In genomic region chrX:135742304-135743055, GRCm38 (mm10) we compare ENCODE assay signal across 8 mouse cellular contexts. TPM values are rescaled to one million over a fixed set of nuclear protein-coding genes. Genes with fewer than 3 reads are reported as not detected.
DNase-seq lines count a peak whose midpoint lies in the region; ATAC-seq and TF ChIP-seq lines count a peak whose summit lies in the region.

Gene Armcx5 (plus strand): TSS chrX:135742733.
Gene Gprasp1 (plus strand): TSS chrX:135742733.

- H3K4me2 ChIP-seq in kidney, embryonic 14.5 days (replicated peaks; ENCODE audit: low read depth, low read length): peak within 1 kb of the TSS; percentile 48
- peak within 1 kb of the TSS; percentile 46 for H3K4me2 ChIP-seq in limb, embryonic 15.5 days

- no peaks in the 10 kb centered on the region for H3K27me3 ChIP-seq in kidney, embryonic 14.5 days (ENCODE audit: control insufficient read depth, insufficient read depth, low read length)
- H3K27me3 ChIP-seq in limb, embryonic 15.5 days: no peaks in the 10 kb centered on the region

- TF ChIP-seq POLR2A in bone marrow macrophage, adult 2 months (IDR thresholded peaks at IDR 0.05; ENCODE audit: borderline replicate concordance, low read depth, low read length): no peak
- peak; percentile 77 for TF ChIP-seq POLR2A in embryonic fibroblast, embryonic 13.5 days (IDR thresholded peaks at IDR 0.05; ENCODE audit: low read depth, low read length)

- peak within 1 kb of the TSS; percentile 83 for H3K27ac ChIP-seq in bone marrow macrophage, adult 2 months (ENCODE audit: insufficient read depth, low read depth, low read length)
- no peak within 1 kb of the TSS for H3K27ac ChIP-seq in embryonic fibroblast, embryonic 13.5 days (ENCODE audit: insufficient read depth, low read length)
- peak within 1 kb of the TSS; percentile 65; the same call in 1 of the 2 replicates for H3K27ac ChIP-seq in kidney, embryonic 14.5 days (ENCODE audit: low read depth, low read length)
- peak within 1 kb of the TSS; percentile 77 for H3K27ac ChIP-seq in limb, embryonic 15.5 days

- no peaks in the 10 kb centered on the region for H3K36me3 ChIP-seq in kidney, embryonic 14.5 days (ENCODE audit: control insufficient read depth, insufficient read depth, low read length)
- H3K36me3 ChIP-seq in limb, embryonic 15.5 days: no peaks in the 10 kb centered on the region

- WGBS in kidney, embryonic 14.5 days: 24% methylated on average over 48 of the region's 48 CpGs
- WGBS in limb, embryonic 15.5 days: 22% methylated on average over 48 of the region's 48 CpGs

- no peaks in the 10 kb centered on the region for H3K9me3 ChIP-seq in kidney, embryonic 14.5 days (ENCODE audit: control insufficient read depth, low read length)
- H3K9me3 ChIP-seq in limb, embryonic 15.5 days: no peaks in the 10 kb centered on the region

- no peak for TF ChIP-seq CTCF in bone marrow macrophage, adult 2 months (IDR thresholded peaks at IDR 0.05; ENCODE audit: low read depth, low read length)
- no peak for TF ChIP-seq CTCF in embryonic fibroblast, embryonic 13.5 days (IDR thresholded peaks at IDR 0.05; ENCODE audit: borderline replicate concordance, insufficient read depth, low read length)

- peak within 1 kb of the TSS; percentile 63 for H3K9ac ChIP-seq in kidney, embryonic 14.5 days (ENCODE audit: low read depth, low read length)
- peak within 1 kb of the TSS; percentile 52 for H3K9ac ChIP-seq in limb, embryonic 15.5 days

- H3K4me1 ChIP-seq in bone marrow macrophage, adult 2 months (ENCODE audit: control insufficient read depth, insufficient read depth, low read length): peaks cover 2% of the 10 kb centered on the region; the same call in 1 of the 2 replicates
- no peaks in the 10 kb centered on the region for H3K4me1 ChIP-seq in embryonic fibroblast, embryonic 13.5 days (ENCODE audit: control insufficient read depth, insufficient read depth, low read length)
- H3K4me1 ChIP-seq in kidney, embryonic 14.5 days (ENCODE audit: control insufficient read depth, insufficient read depth, low read length): no peaks in the 10 kb centered on the region
- no peaks in the 10 kb centered on the region; the same call in 1 of the 2 replicates for H3K4me1 ChIP-seq in limb, embryonic 15.5 days

- peak within 1 kb of the TSS; percentile 90 for H3K4me3 ChIP-seq in bone marrow macrophage, adult 2 months (ENCODE audit: insufficient read depth, low read length)
- H3K4me3 ChIP-seq in embryonic fibroblast, embryonic 13.5 days (ENCODE audit: insufficient read depth, low read length): peak within 1 kb of the TSS; percentile 85
- peak within 1 kb of the TSS; percentile 62 for H3K4me3 ChIP-seq in kidney, embryonic 14.5 days (ENCODE audit: low read length)
- peak within 1 kb of the TSS; percentile 59 for H3K4me3 ChIP-seq in limb, embryonic 15.5 days

- peak; percentile 92 for DNase-seq in A20 (ENCODE audit: low read depth, low spot score)
- peak; percentile 80 to 89 for DNase-seq in heart, adult 9 months (ENCODE audit: low spot score in 2 of 2)
- DNase-seq in monocyte, adult 2 months (ENCODE audit: low read depth in 1 of 2, low spot score in 2 of 2): peak; percentile 30 to 64
- peak; percentile 85 to 88 for DNase-seq in spleen, postnatal 36 days (ENCODE audit: low spot score in 2 of 2)

- ATAC-seq in kidney, embryonic 14.5 days (ENCODE audit: low FRiP score, low TSS enrichment): peak; percentile 99
- peak; percentile 86 for ATAC-seq in limb, embryonic 15.5 days (ENCODE audit: insufficient number of reproducible peaks, low FRiP score, low TSS enrichment, low read depth)

RNA-seq across cellular contexts. Expression of gene Armcx5, which starts in this region (rescaled TPM):
- polyA plus RNA-seq in bone marrow macrophage, adult 2 months (2012; ENCODE audit: insufficient read depth, insufficient read length, missing spikeins): 6.6 and 8.0 TPM in 2 replicates
- polyA plus RNA-seq in embryonic fibroblast, embryonic 13.5 days (2011; ENCODE audit: insufficient read length, low read depth, missing spikeins): 9.9 and 10.5 TPM in 2 replicates
- 6.9 and 8.4 TPM in 2 replicates for polyA plus RNA-seq in kidney, embryonic 14.5 days (2014; fragmentation: Nextera tagmentation; extraction: Ambion mirVana)
- 10.4 TPM in 2 replicates for polyA plus RNA-seq in limb, embryonic 15.5 days (2015; fragmentation: Nextera tagmentation; extraction: Ambion mirVana)

RNA-seq across cellular contexts. Expression of gene Gprasp1, which starts in this region (rescaled TPM):
- polyA plus RNA-seq in bone marrow macrophage, adult 2 months (2012; ENCODE audit: insufficient read depth, insufficient read length, missing spikeins): 18.2 and 23.4 TPM in 2 replicates
- 40.1 and 47.5 TPM in 2 replicates for polyA plus RNA-seq in embryonic fibroblast, embryonic 13.5 days (2011; ENCODE audit: insufficient read length, low read depth, missing spikeins)
- polyA plus RNA-seq in kidney, embryonic 14.5 days (2014; fragmentation: Nextera tagmentation; extraction: Ambion mirVana): 24.4 and 49.1 TPM in 2 replicates
- polyA plus RNA-seq in limb, embryonic 15.5 days (2015; fragmentation: Nextera tagmentation; extraction: Ambion mirVana): 45.6 and 46.1 TPM in 2 replicates
